Mouse (Mus musculus) frontal cortex, adult (tissue): ENCODE measurements around the gene Wasl.

Experiments used
- ATAC-seq: cut with Nextera tagmentation; 2 replicates; pipeline ENCODE4 v1.9.2; 2017; ENCODE audit warnings: mild to moderate bottlenecking, moderate library complexity, mixed read lengths; ENCODE audit not compliant: low TSS enrichment

The Wasl gene

GRCm38 (mm10) chr6:24664867-24665458 lies at the start of gene Wasl:
Wasl (minus strand) TSS chr6:24665009.
- ATAC-seq, result peak; percentile 90

- ATAC-seq, result no peak
These were observed 42.7 kb upstream of the Wasl start for GRCm38 (mm10) chr6:24707499-24707898.

- ATAC-seq, result no peak
These were observed 42.3 kb upstream of the Wasl start for GRCm38 (mm10) chr6:24707090-24707489.

GRCm38 (mm10) chr6:24697216-24697615 lies 32.4 kb upstream of the Wasl start:
- no peak for ATAC-seq

- ATAC-seq, result no peak
These were observed 31.3 kb upstream of the Wasl start for GRCm38 (mm10) chr6:24696117-24696516.

- ATAC-seq, result no peak
These were observed 29.9 kb upstream of the Wasl start for GRCm38 (mm10) chr6:24694455-24695410.

GRCm38 (mm10) chr6:24687871-24688270 lies 23.1 kb upstream of the Wasl start:
- peak; percentile 72 for ATAC-seq

GRCm38 (mm10) chr6:24683113-24683512 lies 18.3 kb upstream of the Wasl start:
- ATAC-seq, result no peak

- ATAC-seq, result no peak
These were observed 3.0 kb upstream of the Wasl start for GRCm38 (mm10) chr6:24667829-24668228.

- ATAC-seq, result no peak
These were observed 1.4 kb upstream of the Wasl start for GRCm38 (mm10) chr6:24666248-24666647.

- ATAC-seq, result peak; percentile 38
These were observed 509 bp downstream of the Wasl start for GRCm38 (mm10) chr6:24664133-24664866.

GRCm38 (mm10) chr6:24663196-24664132 lies 1.3 kb downstream of the Wasl start:
- peak; percentile 7; the same call in 1 of the 2 replicates for ATAC-seq

GRCm38 (mm10) chr6:24662483-24662882 lies 2.3 kb downstream of the Wasl start:
- ATAC-seq, result no peak

GRCm38 (mm10) chr6:24661879-24662278 lies 2.9 kb downstream of the Wasl start:
- ATAC-seq, result no peak

- ATAC-seq, result no peak
These were observed 7.0 kb downstream of the Wasl start for GRCm38 (mm10) chr6:24657647-24658387.

GRCm38 (mm10) chr6:24656094-24656493 lies 8.7 kb downstream of the Wasl start:
- peak; percentile 77 for ATAC-seq

GRCm38 (mm10) chr6:24651538-24651937 lies 13.3 kb downstream of the Wasl start:
- no peak for ATAC-seq

GRCm38 (mm10) chr6:24650719-24651118 lies 14.1 kb downstream of the Wasl start:
- ATAC-seq, result peak; percentile 83

- no peak for ATAC-seq
These were observed 16.4 kb downstream of the Wasl start for GRCm38 (mm10) chr6:24648403-24648802.

- no peak for ATAC-seq
These were observed 17.6 kb downstream of the Wasl start for GRCm38 (mm10) chr6:24647103-24647691.
